Mouse (Mus musculus) urinary bladder, adult 2 months (tissue): ENCODE results near the gene Olfr507. TPM values are rescaled to one million over a fixed set of nuclear protein-coding genes. Genes with fewer than 3 reads are reported as not detected.
"Not testable (repeated sequence)": the region's sequence is repeated elsewhere in the genome, so short reads cannot be mapped to it uniquely, and the experiment has no call there.

Source experiments
- DNase-seq: peaks from one replicate; pipeline ENCODE4 v3.0.0; 2022; ENCODE audit warnings: low spot score
- polyA plus RNA-seq: library from polyadenylated mRNA; depleted of rRNA; stranded (reverse); fragments of >200 nt; gene quantifications from 2 replicates; pipeline ENCODE4 v1.2.3, GENCODE M21; 2012; rRNA removed

Gene Olfr507
- polyA plus RNA-seq = not detected in 2 replicates

DNA sequence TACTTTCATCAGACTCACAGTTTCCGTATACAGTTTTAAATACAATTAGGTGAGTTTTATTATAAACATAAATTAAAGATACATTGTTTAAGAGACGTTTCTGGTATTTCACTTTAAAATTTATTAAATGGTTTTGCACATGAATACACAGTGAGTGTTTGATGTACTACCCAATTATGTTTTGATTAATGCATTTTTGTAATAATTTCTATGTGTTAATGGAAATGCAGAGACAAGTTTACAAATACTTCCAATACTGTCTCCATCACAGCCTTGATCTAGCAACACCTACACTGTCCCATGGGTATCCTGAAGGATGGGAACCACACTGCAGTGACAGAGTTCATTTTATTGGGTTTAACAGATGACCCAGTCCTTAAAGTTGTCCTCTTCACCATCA is at the start of gene Olfr507:
Olfr507 (plus strand) TSS at position 301 of the 400 bp plus-strand sequence.
- DNase-seq = no peak

DNA sequence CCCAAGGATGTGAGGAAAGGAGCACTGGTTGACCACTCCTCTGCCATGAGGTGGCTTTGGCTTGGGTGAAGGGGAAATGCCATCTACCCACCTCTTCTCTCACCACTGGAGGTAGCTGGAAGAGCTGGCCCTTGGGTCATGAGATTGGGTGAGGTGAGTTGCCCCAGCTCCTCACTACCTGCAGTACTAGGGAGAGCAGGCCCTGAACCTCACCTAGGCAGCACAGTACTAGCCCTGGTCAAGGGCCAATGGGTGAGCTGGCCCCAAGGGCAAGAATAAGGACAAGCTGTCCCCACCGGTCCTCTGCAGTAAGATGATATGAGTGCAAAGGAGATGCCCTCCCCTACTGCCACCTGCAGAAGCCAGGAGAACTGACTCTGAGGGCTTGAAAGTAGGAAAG is 31.8 kb upstream of the Olfr507 start:
- DNase-seq = no peak

GRCm38 (mm10) chr7:108601916-108602315 is 19.7 kb upstream of the Olfr507 start:
- not testable (repeated sequence) for DNase-seq

DNA sequence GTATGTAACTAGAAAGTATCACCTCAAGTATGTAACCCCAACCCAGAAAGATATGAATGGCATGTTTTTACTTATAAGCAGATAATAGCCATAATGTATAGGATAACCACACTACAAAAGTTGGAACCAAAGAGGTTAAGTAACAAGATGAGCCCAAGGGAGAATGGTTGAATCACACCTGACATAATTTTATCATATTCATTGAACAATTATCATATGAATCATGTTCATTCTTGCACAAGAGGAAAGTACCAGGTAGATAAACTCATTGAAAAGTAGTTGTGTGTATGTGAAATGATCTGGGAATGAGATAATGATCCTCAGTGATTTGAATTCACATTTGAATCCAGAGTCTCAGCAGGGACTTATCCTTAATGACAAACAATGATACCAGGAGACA is 11.1 kb upstream of the Olfr507 start, which contains the start of gene Olfr506:
Olfr506 (plus strand) TSS at position 301 of the 400 bp plus-strand sequence.
- no peak for DNase-seq

DNA sequence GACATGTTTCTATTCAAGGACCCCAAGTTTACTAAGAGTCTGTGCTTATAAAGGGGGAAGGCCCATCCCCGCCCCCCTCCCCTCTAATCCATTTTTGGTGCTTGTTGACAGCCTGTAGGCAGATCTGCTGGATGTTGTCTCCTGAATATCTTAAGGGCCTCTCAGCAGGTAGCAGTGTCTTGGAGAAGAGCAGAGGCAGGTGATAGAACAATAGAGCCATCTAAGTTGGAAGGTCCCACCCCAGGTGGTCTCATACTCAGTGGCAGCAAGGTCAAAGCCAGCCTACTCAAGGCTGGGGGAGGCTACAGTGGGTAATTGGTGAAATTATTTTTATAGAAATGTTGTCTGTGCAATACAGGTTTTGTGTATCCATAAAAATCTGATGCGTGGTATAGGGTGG is 7.5 kb upstream of the Olfr507 start:
- no peak for DNase-seq

GRCm38 (mm10) chr7:108616781-108617180 is 4.8 kb upstream of the Olfr507 start:
- DNase-seq = not testable (repeated sequence)

DNA sequence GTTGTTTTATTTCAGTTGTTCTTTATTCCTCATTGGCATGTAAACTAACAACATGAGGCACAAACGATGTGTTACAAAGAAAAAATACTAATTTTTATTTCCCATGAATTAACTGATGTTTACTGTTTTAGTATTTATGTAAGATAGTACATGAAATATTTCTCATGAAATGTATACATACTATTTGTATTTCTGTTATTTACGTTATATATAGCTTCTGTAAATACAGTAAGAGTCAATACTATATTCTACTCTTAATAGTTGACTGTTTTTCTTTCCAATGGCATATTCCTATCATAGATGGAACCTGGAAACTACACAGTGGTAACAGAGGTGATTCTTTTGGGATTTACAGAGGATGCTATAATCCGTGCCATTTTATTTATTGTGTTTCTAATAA is 8.1 kb downstream of the Olfr507 start, which contains the start of gene Olfr508:
Olfr508 (plus strand) TSS at position 301 of the 400 bp plus-strand sequence.
- DNase-seq = no peak

GRCm38 (mm10) chr7:108651806-108652205 is 30.2 kb downstream of the Olfr507 start, which contains the start of gene Olfr509:
Gene Olfr509, minus strand, starts transcription at chr7:108651906.
- no peak for DNase-seq

- DNase-seq = no peak
Observed at GRCm38 (mm10) chr7:108662419-108662818, 40.8 kb downstream of the Olfr507 start.

DNA sequence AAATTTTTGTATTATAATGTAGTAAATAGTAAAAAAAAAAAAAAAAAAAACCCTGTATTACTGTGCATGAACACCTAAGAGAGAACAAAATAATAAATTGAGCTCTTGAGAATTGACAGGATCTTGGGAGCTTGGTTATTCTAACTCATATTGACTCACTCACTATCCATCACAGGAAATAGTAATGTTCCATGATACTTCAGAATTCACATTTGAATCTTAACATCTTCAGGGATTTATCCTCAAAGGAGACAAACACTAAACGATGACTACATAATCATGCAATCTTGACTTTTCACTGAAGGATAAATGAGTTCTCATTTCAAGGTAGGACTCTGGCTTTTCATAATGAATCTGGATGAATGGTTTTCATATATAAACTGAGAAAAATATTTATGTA is 44.5 kb downstream of the Olfr507 start, which contains the start of gene Olfr510:
Olfr510 (plus strand) TSS at position 301 of the 400 bp plus-strand sequence.
- DNase-seq = no peak

GRCm38 (mm10) chr7:108671058-108671457 is 49.4 kb downstream of the Olfr507 start:
- no peak for DNase-seq

Other genes starting within 250 kb of the Olfr507 start
- gene Olfr495, start 228.6 kb upstream of the Olfr507 start, polyA plus RNA-seq = not detected in 2 replicates
- not detected in 2 replicates for gene Olfr497, start 201.4 kb upstream of the Olfr507 start, polyA plus RNA-seq
- gene Olfr498, start 156.5 kb upstream of the Olfr507 start, polyA plus RNA-seq = not detected in 2 replicates
- gene Olfr502, start 96.7 kb upstream of the Olfr507 start, polyA plus RNA-seq = not detected in 2 replicates
- not detected in 2 replicates for gene Olfr503, start 77.3 kb upstream of the Olfr507 start, polyA plus RNA-seq
- gene Olfr504, start 56.0 kb upstream of the Olfr507 start, polyA plus RNA-seq = not detected in 2 replicates
- gene Olfr506, start 11.0 kb upstream of the Olfr507 start, polyA plus RNA-seq = not detected in 2 replicates
- gene Olfr508, start 8.2 kb downstream of the Olfr507 start, polyA plus RNA-seq = not detected in 2 replicates
- not detected in 2 replicates for gene Olfr509, start 30.1 kb downstream of the Olfr507 start, polyA plus RNA-seq
- not detected in 2 replicates for gene Olfr510, start 44.6 kb downstream of the Olfr507 start, polyA plus RNA-seq
- gene Olfr512, start 91.5 kb downstream of the Olfr507 start, polyA plus RNA-seq = not detected in 2 replicates
- not detected in 2 replicates for gene Olfr513, start 129.2 kb downstream of the Olfr507 start, polyA plus RNA-seq
- gene Olfr514, start 204.2 kb downstream of the Olfr507 start, polyA plus RNA-seq = not detected in 2 replicates
- not detected in 2 replicates for gene Olfr516, start 228.7 kb downstream of the Olfr507 start, polyA plus RNA-seq